Mouse (Mus musculus) inflammation-experienced regulatory T-cells, adult 6 months (primary cell): ENCODE data around the gene Ccdc65. TPM values are rescaled to one million over a fixed set of nuclear protein-coding genes. Genes with fewer than 3 reads are reported as not detected.
A peak's percentile ranks its signal among the peaks of the same experiment; 100 is the strongest.
"Not testable (repeated sequence)": the region's sequence is repeated elsewhere in the genome, so short reads cannot be mapped to it uniquely, and the experiment has no call there.

Experiments
- ATAC-seq: one replicate; pipeline ENCODE4 v1.8.0; 2017
- polyA plus RNA-seq, 3 experiments: library from polyadenylated mRNA; unstranded; fragments of 100-300 nt; shearing (Covaris generic); gene quantifications; one replicate each; pipeline ENCODE4 v1.2.1; 2017

Gene Ccdc65
- polyA plus RNA-seq, 3 experiments from 2014 or later: not detected

DNA sequence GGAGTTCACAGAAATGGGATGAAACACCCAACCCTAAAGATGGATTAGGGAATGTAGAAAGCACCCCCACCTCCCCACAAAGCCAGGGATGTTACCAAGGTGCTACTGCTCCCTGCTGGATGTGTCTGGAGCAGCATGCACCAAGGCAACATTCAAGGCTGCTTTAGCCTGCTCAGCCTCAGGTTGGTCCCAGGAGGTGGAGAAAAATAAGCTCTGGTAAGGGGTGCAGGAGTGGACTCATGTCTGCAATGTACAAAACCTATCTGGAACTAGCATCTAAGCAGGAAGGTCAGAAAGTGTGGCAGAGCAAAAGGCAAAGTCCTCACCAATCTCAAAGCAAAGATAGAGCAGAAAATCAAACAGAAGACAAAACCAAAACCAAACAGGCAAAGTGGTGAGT, 29.9 kb downstream of the Ccdc65 start:
- ATAC-seq: no peak

DNA sequence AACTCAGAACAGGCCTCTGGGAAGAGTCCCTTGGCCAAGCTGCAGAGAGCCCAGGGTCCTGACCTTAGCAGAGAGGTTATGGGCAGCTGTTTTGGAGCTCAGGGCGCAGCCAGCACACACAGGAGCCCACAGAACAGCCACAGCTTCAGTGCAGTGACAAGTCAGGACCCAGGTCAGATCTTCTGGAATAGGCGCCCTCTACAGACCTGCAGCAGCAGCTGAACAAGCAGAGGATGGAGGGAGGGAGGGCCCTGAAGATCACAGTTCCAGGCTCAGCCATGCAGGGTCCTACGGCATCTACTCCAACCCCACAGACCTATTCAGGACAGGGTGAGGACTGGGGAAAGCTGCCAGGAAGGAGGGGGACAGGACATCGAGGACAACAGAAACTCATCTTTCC, 30.8 kb downstream of the Ccdc65 start:
- ATAC-seq: no peak

DNA sequence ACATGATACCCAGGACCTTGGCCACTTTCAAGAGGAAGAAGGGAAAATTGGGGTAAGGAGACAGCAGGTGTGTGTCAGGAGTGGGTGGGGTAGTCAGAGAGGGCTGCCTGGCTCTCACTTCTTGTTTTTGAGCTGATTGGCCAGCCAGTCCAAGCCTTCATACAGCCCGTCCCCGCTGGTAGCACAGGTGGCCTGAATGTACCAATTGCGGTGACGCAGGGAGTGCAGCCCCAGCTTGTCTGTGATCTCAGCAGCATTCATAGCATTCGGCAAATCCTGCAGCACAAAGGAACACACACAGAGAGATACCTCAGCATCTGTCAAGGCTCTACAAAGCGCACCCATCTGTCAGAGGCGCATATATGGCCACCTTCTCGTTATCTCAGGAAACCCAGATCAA, 32.2 kb downstream of the Ccdc65 start:
- ATAC-seq: no peak

DNA sequence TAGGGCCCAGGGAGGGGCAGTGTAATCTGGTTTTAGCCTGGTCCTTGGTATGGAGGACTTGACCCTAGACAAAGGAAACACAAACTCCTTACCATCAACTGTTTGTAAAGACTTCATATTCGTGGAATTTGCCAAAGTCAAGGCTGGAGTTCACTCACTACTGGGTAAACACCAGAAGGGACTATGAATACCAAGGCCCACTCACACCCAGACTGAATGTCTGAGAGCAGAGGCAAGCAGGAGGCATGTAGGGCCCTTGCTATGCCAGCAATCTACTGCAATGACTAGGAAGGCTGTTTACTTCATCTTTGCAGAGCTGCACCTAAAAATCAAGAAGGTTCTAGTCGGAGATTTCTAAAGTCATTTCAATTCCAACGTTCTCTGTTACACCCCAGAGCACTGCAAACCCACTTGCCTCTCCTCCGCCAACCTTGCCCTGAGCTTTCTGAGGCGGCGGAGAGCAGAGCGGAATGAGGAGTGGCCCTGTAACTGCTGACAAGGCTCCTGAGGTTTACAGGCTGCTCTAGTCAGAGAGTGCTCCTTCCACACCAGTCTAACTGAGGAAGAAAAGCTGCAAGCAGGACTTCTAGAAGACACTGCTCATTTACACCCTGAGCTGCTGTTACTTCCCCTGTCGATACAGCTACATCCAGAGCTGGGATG, 34.9 kb downstream of the Ccdc65 start:
- no peak for ATAC-seq

DNA sequence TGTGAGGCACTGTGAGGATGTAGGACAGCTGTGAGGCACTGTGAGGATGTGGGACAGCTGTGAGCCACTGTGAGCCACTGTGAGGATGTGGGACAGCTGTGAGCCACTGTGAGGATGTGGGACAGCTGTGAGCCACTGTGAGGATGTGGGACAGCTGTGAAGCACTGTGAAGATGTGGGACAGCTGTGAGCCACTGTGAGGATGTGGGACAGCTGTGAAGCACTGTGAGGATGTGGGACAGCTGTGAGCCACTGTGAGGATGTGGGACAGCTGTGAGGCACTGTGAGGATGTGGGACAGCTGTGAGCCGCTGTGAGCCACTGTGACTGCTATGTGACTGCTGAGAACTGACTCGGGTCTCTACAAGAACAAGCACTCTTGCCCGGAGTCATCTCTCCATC, 35.9 kb downstream of the Ccdc65 start:
- not testable (repeated sequence) for ATAC-seq

DNA sequence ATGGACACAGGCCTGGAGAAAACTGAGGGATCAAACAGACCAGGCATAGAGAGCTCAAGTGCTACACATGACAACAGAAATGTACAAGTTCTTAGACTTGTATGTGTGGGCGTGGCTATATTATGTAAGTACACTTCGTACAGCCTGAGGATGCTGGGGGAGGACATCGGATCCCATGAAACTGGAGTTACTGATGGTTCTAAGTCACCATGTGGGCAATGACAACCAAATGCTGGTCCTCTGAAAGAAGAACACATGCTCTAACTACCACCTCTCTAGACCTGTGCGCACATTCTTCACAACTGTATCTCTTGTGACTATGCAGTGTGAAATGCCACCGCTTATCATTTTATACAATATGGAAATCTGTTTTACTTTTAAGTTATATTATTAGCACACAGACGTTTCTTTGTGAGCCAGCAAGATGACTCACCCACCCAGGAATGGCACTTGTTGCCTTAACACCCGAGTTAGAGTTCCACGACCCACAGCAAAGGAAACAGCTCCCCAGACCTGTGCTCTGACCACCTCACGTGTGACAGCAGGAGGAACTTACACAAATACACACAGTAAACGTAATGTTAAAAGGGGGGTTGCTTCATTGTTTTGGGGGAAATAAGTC, 38.4 kb downstream of the Ccdc65 start:
- ATAC-seq: no peak

DNA sequence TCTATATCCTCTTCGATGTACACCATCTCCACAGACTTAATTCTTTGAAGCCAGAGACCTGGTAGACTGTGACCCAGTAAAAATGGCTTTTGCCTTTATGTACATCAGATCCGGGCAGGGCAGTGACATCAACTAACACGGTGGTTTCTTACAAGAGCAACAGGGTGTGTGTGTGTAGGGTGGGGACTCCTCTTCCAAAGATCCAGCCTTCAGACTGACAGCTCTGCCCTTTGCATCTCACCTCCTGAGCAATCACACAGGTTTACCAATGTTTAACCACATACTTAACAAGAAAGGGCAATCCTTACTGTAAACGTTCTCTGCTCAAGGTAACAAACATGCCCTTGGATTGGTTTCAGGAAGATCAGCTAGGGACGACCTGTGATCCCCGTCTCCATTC, 39.3 kb downstream of the Ccdc65 start:
- ATAC-seq: no peak

DNA sequence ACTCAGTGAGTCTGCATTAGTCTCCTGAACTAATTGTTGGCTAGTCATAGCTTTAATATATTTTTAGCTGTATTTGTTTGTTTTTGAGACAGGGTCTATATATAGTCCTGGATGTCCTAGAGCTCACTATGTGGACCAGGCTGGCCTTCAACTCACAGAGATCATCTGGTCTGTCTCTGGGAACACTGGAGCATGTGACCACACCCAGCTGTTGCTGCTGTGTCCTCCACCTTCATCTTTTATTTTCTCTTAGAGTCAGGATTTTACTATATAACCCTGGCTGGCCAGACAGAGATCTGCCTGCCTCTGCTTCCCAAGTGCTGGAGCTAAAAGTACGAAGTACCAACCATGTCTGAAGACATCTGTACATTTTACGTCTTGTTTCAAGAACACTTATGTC, 41.1 kb downstream of the Ccdc65 start:
- ATAC-seq: no peak

DNA sequence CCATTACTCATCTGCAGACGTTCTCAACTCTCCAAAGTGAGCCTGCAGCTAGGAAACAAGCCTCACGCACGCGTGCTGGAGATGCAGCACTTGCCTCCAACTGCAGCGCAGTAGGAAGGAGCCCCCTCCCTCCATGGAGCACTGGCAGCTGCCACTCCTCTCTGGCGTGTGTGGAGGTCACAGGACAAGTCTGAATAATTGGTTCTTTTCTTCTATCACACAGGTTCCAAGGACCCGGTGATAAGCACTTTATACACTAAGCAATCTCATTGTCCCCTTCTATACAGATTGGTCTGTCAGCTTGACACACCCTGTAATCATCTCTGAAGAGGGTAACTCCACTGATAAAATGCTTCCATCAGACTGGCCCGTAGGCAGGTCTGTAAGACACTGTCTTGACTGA, 45.0 kb downstream of the Ccdc65 start:
- ATAC-seq: no peak

DNA sequence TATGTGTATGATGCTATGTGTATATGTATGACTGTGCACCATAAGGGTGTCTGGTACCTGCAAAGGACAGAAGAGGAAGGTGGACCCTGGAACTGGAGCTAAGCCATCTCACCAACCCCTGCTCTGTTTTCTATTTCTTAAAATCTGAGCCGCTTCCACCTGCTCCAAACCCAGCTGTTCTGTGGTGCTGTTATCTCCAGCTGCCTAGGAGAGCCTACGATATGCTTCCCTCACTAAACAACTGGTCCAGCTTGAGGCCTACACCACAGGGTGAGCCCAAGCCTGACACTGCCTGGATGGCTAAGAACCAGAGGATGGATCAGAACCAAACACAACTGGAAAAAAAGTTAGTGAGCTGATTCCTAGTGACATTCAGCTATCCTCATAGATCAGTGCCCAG, 46.1 kb downstream of the Ccdc65 start:
- ATAC-seq: no peak

DNA sequence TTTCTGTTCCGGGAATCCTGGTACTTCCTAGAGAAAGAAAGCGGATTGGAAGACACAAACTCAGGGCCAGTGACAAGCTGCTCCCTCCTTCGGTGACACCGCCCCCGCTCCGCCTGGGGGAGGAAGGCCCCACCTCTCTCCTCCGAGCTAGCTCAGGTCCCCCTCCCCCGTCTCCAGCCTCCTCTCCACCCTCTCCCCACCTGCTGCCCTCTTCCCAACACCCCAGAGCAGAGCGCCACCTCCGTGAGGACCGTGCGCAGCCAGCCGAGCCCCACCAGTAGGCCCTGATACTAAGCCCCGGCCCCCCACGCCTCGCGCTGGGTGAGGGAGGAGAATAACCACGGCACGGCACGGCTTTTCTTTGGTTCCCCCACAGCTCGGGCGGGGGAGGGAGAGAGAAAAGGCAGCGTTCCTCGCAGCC, 54.2 kb downstream of the Ccdc65 start:
- ATAC-seq: peak; percentile 36

DNA sequence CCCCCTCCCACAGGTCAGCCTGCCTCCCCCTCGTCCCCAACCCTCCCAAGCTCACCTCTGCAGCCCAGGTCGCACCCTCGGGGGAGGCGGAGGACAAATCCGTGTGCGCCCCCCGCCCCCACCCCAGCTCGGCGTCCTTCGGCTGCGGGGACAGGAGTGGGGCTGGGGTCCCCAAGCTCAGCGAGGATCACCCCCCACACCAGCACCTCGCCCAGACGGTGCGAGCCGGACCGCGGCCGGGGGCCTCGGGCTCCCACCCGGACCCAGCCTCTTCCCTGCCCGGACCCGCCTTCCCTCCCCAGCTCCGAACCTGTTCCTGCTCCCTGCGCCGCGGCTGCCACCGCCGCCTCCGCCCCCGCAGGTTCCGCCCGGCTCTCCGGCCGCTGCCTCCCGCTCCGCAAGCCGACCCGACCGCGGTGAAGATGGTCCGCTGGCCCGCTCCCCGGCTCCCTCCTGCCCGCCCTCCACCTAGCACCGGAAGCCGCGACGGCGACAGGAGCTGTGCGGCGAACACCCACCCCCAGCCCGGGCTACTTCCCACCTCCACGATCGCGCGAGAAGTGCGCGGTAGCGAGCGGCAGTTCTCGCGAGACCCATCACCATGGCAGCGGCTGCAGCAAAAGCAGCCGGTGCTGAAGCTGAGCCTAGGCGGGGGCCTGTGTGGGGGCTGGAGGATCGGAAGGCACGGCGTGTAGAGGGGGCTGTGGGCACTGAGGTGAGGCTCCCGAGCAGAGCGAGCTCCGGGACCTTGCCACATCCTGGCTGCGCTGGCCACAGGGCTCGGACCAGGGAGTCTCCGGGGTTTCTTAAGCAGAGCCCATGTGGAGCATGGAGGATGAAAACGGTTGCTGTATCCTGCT, 54.9 kb downstream of the Ccdc65 start, which contains the start of gene Arf3:
Gene Arf3 (minus strand): TSS at position 545 of the 860 bp plus-strand sequence.
- ATAC-seq: peak; percentile 98

DNA sequence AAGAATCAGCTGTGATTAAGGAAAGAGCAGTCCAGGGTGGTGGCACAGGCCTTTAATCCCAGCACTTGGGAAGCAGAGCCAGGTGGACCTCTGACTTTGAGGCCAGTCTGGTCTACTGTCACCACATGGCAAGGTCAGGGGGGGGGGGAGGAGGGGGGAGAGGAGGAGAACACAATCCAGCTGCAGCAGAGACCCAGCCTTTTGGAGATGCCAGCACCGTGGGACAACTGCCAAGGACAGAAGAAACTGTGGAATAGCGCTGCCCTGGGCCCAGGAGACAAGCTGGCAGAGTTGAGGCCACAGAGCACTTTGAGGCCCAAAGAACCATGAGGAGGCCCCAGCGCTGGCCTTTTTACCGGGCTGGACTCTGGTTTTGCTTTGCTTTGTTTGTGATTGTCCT, 57.9 kb downstream of the Ccdc65 start:
- ATAC-seq: no peak

DNA sequence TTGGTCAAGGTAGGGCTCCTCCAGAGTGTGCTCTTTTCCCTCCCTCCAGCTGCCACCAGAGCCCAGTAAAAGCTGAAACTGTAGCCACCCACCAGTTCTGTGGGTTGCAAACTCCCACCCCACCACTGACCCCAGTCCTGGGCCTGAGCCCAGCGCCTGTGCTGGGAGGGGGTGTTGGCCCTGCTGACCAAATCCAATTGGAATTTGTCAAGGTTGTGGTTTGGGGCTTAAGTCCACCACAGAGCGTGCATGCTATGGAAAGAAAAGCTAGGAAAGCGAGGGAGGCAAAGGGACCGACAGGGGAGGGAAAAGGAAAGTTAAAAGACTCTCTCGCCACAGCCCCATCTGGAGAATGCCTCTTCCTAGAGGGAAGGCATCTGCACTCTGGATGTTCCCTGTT, 60.3 kb downstream of the Ccdc65 start:
- no peak for ATAC-seq

DNA sequence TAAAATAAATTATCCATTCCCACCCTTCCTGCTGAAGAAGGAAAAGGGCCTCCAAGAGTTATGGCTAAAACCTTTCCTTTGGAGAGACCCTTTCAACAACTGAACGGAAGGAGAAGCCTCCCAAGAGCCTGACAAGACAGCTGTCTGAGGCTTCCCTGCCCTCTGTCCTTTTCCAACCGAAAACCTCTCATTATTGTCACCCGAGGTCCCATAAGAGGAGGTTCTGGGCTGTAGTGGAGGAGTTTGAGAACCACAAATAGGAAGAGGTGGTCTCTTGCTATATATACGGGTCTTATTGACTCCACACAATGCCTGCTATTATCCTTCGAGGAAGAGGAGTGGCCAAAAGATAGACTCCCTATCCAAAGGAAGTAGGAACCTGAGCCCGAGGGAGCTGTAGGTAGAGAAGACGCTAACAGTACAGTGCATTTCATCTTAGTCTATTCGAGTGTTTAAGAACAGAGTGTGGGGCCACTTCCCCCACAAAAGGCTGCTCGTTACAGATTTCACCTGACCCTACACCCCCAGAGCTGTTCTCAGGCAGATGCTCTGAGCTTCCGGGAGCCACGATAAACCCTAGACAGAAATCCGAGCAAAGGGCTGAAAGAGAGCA, 63.9 kb downstream of the Ccdc65 start:
- peak; percentile 29 for ATAC-seq

DNA sequence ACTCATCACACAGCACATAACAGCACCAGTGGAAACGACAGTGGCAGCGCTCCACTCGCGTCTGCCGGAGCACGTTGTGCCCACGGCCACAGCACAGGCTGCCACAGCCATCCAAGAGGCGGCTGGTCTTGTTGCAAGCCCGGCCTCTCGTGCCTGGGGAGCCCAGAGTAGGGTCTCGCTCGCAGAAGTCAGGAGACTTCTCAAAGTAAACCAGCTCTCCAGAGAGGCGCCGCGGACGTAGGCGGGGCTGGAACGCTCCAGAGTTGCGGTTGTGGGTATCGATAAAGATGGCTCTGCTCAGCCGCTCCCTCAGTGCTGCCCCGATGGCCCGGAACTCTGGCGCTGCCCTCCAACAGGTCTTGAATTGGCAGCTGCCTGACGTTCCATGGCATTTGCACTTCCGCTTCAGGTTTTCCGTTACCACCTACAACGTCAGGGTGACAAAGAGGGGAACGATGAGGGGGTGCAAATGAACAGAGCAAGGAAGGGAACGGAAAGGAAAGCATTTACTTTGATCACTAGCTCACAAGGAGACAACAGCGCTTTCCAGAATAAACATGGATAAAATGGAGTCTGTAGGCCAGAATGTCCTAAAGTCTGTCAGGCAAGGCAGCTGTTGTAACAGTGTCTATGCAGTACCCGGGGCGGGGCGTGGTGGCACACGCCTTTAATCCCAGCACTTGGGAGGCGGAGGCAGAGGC, 64.7 kb downstream of the Ccdc65 start:
- peak; percentile 66 for ATAC-seq

Other genes starting within 250 kb of the Ccdc65 start
- gene OR5BS1P, start 238.3 kb upstream of the Ccdc65 start, polyA plus RNA-seq: not detected
- gene Lalba, start 225.5 kb upstream of the Ccdc65 start, polyA plus RNA-seq: not detected
- gene Olfr279, start 215.8 kb upstream of the Ccdc65 start, polyA plus RNA-seq: under 1 TPM in 2 of 3 experiments, not detected in 1; 0.06 to 0.07 TPM
- 10 to 100 TPM; 29.4 to 33.1 (median 32.4) TPM for gene Kansl2, start 173.9 kb upstream of the Ccdc65 start, polyA plus RNA-seq
- 10 to 100 TPM; 69.3 to 99.2 (median 86.3) TPM for gene Ccnt1, start 137.3 kb upstream of the Ccdc65 start, polyA plus RNA-seq
- not detected for gene 4930415O20Rik, start 137.2 kb upstream of the Ccdc65 start, polyA plus RNA-seq
- under 1 TPM in 2 of 3 experiments, not detected in 1; 0.28 to 0.44 TPM for gene Adcy6, start 98.1 kb upstream of the Ccdc65 start, polyA plus RNA-seq
- gene Cacnb3, start 77.4 kb upstream of the Ccdc65 start, polyA plus RNA-seq: under 1 TPM in 2 of 3 experiments, not detected in 1; 0.30 to 0.38 TPM
- 10 to 100 TPM; 15.4 to 37.0 (median 37.0) TPM for gene Ddx23, start 45.3 kb upstream of the Ccdc65 start, polyA plus RNA-seq
- gene Rnd1, start 30.7 kb upstream of the Ccdc65 start, polyA plus RNA-seq: 1 to 10 TPM in 1 of 3 experiments, under 1 TPM in 2; 0.94 to 1.8 (median 0.99) TPM
- gene Fkbp11, start 20.0 kb downstream of the Ccdc65 start, polyA plus RNA-seq: 1 to 10 TPM in 1 of 3 experiments, under 1 TPM in 1, not detected in 1; 0.62 to 1.7 TPM
- 10 to 100 TPM; 35.5 to 38.0 (median 37.8) TPM for gene Arf3, start 55.0 kb downstream of the Ccdc65 start, polyA plus RNA-seq
- under 1 TPM in 1 of 3 experiments, not detected in 2; 0.15 TPM for gene Wnt10b, start 69.9 kb downstream of the Ccdc65 start, polyA plus RNA-seq
- under 1 TPM in 1 of 3 experiments, not detected in 2; 0.15 TPM for gene Wnt1, start 81.7 kb downstream of the Ccdc65 start, polyA plus RNA-seq
- gene Ddn, start 101.3 kb downstream of the Ccdc65 start, polyA plus RNA-seq: not detected
- gene Prkag1, start 123.3 kb downstream of the Ccdc65 start, polyA plus RNA-seq: 100 to 1,000 TPM; 119 to 137 (median 129) TPM
- 10 to 100 TPM; 18.7 to 36.4 (median 30.7) TPM for gene Kmt2d, start 163.0 kb downstream of the Ccdc65 start, polyA plus RNA-seq
- 10 to 100 TPM in 2 of 3 experiments, 1 to 10 TPM in 1; 9.5 to 13.0 (median 10.8) TPM for gene Rhebl1, start 186.3 kb downstream of the Ccdc65 start, polyA plus RNA-seq
- under 1 TPM in 1 of 3 experiments, not detected in 2; 0.09 TPM for gene Dhh, start 190.3 kb downstream of the Ccdc65 start, polyA plus RNA-seq
- gene Lmbr1l, start 210.0 kb downstream of the Ccdc65 start, polyA plus RNA-seq: 10 to 100 TPM; 17.3 to 46.9 (median 39.3) TPM
- 100 to 1,000 TPM; 459 to 882 (median 544) TPM for gene Tuba1b, start 226.4 kb downstream of the Ccdc65 start, polyA plus RNA-seq
- gene Gm49450, start 245.3 kb downstream of the Ccdc65 start, polyA plus RNA-seq: not detected
- 100 to 1,000 TPM; 206 to 351 (median 217) TPM for gene Tuba1a, start 245.5 kb downstream of the Ccdc65 start, polyA plus RNA-seq